Mouse (Mus musculus) urinary bladder, postnatal 36 days (tissue): ENCODE data around the gene Fgd2.
"Not testable (repeated sequence)": the region's sequence is repeated elsewhere in the genome, so short reads cannot be mapped to it uniquely, and the experiment has no call there.

ENCODE experiments used
- DNase-seq, 2 experiments: peaks; one replicate each; pipeline ENCODE4 v3.0.0; 2022; ENCODE audit warnings: low spot score in 2 of 2, mixed read lengths in 1 of 2

The Fgd2 gene

DNA sequence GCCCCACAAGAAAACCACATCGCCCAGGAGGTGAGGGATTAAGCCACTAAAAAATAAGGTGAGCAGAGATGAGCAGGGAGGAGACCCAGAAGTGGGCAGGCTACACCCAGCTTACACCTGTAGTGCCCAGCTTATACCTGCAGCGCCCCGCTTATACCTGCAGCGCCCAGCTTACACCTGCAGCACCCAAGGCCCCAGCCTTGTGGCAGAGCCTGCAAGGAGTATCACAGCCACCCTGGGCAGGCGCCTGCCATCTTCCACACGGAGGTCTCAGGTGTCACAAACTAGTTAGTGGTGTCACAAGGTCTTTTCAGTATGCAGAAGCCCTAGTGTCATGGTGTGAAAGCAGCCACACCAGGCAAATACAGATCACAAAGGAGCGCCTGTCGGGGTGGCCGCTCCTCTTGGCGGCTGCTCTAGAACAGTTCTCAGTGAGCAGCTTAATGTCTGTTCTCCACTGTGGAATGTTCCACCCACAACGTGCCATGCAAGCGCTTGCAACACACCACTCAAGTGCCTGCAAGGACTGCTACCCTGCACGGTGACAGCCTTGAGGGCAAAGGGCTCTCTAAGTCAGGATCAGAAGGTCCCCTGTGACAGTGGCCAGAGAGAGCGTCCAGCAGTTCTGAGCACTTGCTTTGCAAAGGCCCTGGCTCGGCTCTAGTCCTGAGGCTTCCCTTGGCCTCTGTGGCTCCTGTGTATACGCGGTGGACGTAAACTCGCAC lies 24.3 kb upstream of the Fgd2 start:
- DNase-seq: no peak

GRCm38 (mm10) chr17:29337979-29338823 lies 22.5 kb upstream of the Fgd2 start:
- no peak for DNase-seq

- DNase-seq: no peak
These were observed 21.4 kb upstream of the Fgd2 start for GRCm38 (mm10) chr17:29339170-29339768.

DNA sequence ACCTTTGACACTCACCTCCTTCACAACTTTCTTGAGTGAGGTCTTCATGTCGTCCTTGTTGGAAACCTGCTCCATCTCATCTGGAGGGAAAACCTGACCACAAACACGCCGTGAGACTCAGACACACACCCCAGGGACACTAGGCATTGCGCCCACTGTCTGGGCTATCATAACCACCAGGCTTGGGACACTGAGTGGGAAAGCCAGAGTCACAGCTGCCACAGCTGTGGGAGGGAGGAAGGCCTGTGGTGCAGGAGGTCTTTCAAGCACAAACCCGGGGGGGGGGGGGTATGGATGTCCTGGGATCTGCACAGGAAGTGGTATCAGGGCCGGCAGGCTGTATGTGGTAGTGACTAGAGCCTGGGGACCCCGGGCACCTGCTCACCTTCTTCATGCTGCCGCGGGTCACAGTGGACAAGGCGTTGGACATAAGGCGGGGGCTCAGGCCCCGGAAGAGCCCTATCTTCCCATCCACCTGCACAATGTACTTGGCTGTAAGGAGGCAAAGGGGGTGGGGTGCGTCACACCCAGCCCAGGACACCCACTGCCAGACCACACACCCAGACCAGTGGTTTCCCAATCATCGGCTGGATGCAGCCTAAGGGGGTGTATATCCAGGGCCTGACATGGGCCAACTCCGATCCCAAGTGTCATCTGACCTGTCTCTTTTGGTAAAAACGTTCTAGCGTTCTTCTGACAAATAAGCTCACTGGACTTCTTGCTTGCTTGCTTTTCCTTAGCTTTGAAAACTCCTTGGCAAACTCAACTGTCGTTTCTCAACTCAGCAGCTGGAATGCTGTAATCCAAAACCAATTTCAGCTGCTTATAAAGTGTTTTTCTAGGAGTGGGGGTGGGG lies 20.1 kb upstream of the Fgd2 start:
- DNase-seq: peak in 1 of 2 experiments; percentile 55

- no peak for DNase-seq
These were observed 19.1 kb upstream of the Fgd2 start for GRCm38 (mm10) chr17:29341591-29342003.

GRCm38 (mm10) chr17:29342010-29342910 lies 18.5 kb upstream of the Fgd2 start:
- no peak for DNase-seq

DNA sequence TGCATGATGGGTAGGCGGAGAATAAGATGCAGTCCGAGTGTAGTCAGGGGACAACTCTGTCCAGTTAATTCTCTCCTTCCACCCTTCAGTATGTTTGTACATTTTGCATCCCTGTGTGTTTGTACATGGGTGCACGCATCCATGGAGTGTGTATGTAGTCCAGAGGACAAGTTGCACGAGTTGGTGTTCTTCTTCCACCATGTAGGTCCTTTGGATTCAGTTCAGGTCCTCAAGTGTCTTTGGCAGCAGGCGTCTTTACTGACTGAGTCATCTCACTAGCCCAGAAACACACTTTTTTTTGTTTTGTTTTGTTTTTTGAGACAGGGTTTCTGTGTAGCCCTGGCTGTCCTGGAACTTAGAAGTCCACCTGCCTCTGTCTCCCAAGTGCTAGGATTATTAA lies 17.5 kb upstream of the Fgd2 start:
- no peak for DNase-seq

- DNase-seq: no peak
These were observed 15.4 kb upstream of the Fgd2 start for GRCm38 (mm10) chr17:29345272-29345671.

DNA sequence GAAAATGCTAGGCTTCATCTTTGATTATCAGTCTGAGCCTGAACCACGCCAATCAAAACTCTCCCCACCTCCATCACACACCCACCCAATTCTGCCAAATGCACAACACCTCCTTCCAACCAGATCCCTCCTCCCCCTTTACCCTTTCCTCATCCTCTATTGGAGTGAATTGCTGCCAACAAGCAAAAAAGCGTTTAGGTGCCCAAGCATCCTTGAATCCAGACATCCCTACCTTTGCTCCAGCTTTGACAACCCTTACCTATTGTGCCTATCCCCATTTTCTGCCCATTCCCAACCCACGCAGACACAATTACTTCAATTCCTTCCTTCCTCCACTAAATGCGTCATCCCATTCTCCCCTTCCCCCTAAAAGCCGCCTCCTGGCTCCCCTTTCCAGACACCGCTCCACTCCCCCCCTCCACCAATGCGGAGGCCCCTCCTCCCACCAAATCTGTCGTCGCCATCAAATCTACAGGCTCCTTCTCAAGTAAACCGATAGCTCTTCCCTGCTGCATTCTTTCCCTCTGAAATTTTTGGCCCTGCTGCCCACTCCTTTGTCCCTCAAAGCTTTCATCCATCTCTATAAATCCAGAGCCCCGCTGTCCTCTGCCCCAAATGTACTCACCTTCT lies 14.1 kb upstream of the Fgd2 start:
- DNase-seq: no peak

DNA sequence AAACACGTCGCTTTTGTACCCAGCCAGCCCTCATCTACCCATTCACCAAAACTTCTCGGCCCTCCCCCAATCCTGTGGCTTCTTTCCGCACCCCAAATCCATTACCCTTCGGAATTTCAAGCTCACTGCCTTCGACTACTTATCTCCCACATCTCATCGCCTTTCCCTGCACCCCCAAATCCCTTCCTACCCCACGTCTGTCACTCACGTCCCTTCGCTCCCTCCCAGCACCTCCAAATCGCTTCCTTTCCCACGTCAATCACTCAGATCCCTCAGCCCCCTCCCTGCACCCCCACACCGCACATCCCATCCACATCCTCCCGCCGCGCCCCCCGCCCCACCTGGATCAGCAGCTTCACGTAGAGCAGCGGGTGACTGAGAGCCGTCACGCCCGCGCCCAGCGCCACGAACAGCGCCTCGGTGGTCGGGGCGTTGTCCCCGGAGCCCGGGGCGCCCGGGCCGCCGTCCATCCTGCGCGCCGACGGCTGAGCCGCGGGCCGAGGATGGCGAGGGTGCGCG lies 13.5 kb upstream of the Fgd2 start:
- no peak for DNase-seq

GRCm38 (mm10) chr17:29347645-29348256 lies 13.0 kb upstream of the Fgd2 start, which contains the start of gene Mtch1:
TSS of gene Mtch1 (minus strand) at chr17:29347934.
- DNase-seq: peak; percentile 100

DNA sequence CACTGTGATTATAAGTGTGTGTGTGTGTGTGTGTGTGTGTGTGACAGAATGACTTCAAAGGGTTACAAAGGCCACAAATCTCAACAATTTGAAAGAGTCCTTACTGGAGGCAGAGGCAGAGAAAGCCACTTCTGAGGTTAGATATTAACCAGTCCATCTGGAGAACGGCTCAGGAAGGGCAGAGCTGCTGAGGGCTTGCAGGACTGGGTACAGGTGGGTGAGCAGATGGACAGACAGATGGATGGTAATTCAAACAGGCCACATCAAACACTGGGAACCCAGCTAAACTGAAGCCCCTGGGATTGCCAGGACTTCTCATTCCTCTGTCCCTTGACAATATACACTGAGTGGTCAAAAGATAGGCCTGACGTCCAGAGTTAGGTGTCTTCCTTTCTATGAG lies 11.7 kb upstream of the Fgd2 start:
- DNase-seq: no peak

- DNase-seq: not testable (repeated sequence)
These were observed 9.7 kb upstream of the Fgd2 start for GRCm38 (mm10) chr17:29351056-29351455.

DNA sequence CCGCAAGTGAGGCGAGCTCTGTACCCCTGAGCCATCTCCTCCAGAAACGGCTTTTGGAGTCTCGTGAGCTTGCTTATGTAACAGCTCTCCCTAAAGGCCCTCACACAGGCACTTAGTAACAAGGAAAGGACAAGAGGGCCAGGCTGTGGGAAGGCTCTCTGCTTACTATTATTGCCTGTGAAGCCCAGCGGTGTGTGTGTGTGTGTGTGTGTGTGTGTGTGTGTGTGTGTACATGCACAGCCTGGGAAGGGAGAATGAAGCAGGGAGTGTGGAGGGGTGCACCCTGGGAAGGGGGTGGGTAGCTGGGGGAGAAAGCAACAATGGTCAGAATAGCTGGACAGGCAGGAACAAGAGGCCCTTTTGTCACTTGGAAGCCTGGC lies 5.3 kb upstream of the Fgd2 start:
- DNase-seq: no peak

- peak in 1 of 2 experiments; percentile 42 for DNase-seq
These were observed 4.8 kb upstream of the Fgd2 start for GRCm38 (mm10) chr17:29355841-29356478.

DNA sequence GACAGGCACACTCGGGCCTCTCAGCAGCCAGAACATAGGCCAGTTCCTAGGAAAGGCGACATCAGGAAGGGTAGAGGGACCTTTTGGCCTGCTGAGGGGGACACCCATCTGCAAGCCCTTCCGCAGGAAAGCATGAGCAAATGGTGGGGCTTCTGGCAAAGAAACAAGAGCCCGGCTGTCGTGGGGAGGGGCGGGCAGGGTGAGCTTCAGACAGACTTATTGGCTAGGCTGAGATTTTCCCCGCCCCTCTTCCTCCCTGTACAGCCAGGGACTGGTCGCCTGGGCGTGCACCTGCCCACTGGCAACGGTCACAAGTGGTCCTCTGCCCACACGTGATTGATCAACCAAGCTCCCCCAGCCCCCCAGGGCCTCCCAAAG lies 4.2 kb upstream of the Fgd2 start:
- peak in 1 of 2 experiments; percentile 64 for DNase-seq

- no peak for DNase-seq
These were observed 3.8 kb upstream of the Fgd2 start for GRCm38 (mm10) chr17:29356882-29357281.

- DNase-seq: no peak
These were observed 1.8 kb upstream of the Fgd2 start for GRCm38 (mm10) chr17:29358928-29359327.
